Mouse (Mus musculus): ENCODE data around the gene Cyp51. TPM values are rescaled to one million over a fixed set of nuclear protein-coding genes. Genes with fewer than 3 reads are reported as not detected.
"Not testable (repeated sequence)": the region's sequence is repeated elsewhere in the genome, so short reads cannot be mapped to it uniquely, and the experiment has no call there.

Gene Cyp51
- total RNA-seq (2017): 18.8 and 23.5 TPM in 2 replicates

- peak; percentile 96 for ATAC-seq (replicated peaks; ENCODE audit: low read depth, poor library complexity, severe bottlenecking)
Measured at GRCm38 (mm10) chr5:4104341-4105040, at the start of gene Cyp51. TSS of gene Cyp51 (minus strand) at chr5:4104746.

- no peak for ATAC-seq (replicated peaks; ENCODE audit: low read depth, poor library complexity, severe bottlenecking)
Measured at GRCm38 (mm10) chr5:4112570-4113098, 8.1 kb upstream of the Cyp51 start.

GRCm38 (mm10) chr5:4107056-4107455, 2.5 kb upstream of the Cyp51 start:
- ATAC-seq (replicated peaks; ENCODE audit: low read depth, poor library complexity, severe bottlenecking): not testable (repeated sequence)

- no peak for ATAC-seq (replicated peaks; ENCODE audit: low read depth, poor library complexity, severe bottlenecking)
Measured at GRCm38 (mm10) chr5:4105651-4106186, 1.2 kb upstream of the Cyp51 start.

- ATAC-seq (replicated peaks; ENCODE audit: low read depth, poor library complexity, severe bottlenecking): peak; percentile 23
Measured at GRCm38 (mm10) chr5:4103626-4104340, 763 bp downstream of the Cyp51 start.

- ATAC-seq (replicated peaks; ENCODE audit: low read depth, poor library complexity, severe bottlenecking): no peak
Measured at GRCm38 (mm10) chr5:4101770-4102169, 2.8 kb downstream of the Cyp51 start.

- no peak for ATAC-seq (replicated peaks; ENCODE audit: low read depth, poor library complexity, severe bottlenecking)
Measured at GRCm38 (mm10) chr5:4101031-4101430, 3.5 kb downstream of the Cyp51 start.

- no peak for ATAC-seq (replicated peaks; ENCODE audit: low read depth, poor library complexity, severe bottlenecking)
Measured at GRCm38 (mm10) chr5:4094471-4094870, 10.1 kb downstream of the Cyp51 start.

GRCm38 (mm10) chr5:4088190-4088589, 16.4 kb downstream of the Cyp51 start:
- no peak for ATAC-seq (replicated peaks; ENCODE audit: low read depth, poor library complexity, severe bottlenecking)

- ATAC-seq (replicated peaks; ENCODE audit: low read depth, poor library complexity, severe bottlenecking): no peak
Measured at GRCm38 (mm10) chr5:4086309-4086708, 18.2 kb downstream of the Cyp51 start.

GRCm38 (mm10) chr5:4084948-4085347, 19.6 kb downstream of the Cyp51 start:
- ATAC-seq (replicated peaks; ENCODE audit: low read depth, poor library complexity, severe bottlenecking): no peak

- 0 out of 2 replicates have a peak, but pooled peaks have one; percentile 56 for ATAC-seq (replicated peaks; ENCODE audit: low read depth, poor library complexity, severe bottlenecking)
Measured at GRCm38 (mm10) chr5:4081513-4081912, 23.0 kb downstream of the Cyp51 start.

- no peak for ATAC-seq (replicated peaks; ENCODE audit: low read depth, poor library complexity, severe bottlenecking)
Measured at GRCm38 (mm10) chr5:4080861-4081260, 23.7 kb downstream of the Cyp51 start.

GRCm38 (mm10) chr5:4079086-4079485, 25.5 kb downstream of the Cyp51 start:
- no peak for ATAC-seq (replicated peaks; ENCODE audit: low read depth, poor library complexity, severe bottlenecking)

GRCm38 (mm10) chr5:4067203-4067602, 37.3 kb downstream of the Cyp51 start:
- no peak for ATAC-seq (replicated peaks; ENCODE audit: low read depth, poor library complexity, severe bottlenecking)

- no peak for ATAC-seq (replicated peaks; ENCODE audit: low read depth, poor library complexity, severe bottlenecking)
Measured at GRCm38 (mm10) chr5:4066476-4067115, 38.0 kb downstream of the Cyp51 start.

- ATAC-seq (replicated peaks; ENCODE audit: low read depth, poor library complexity, severe bottlenecking): no peak
Measured at GRCm38 (mm10) chr5:4060313-4060712, 44.2 kb downstream of the Cyp51 start.

GRCm38 (mm10) chr5:4040922-4041321, 63.6 kb downstream of the Cyp51 start:
- ATAC-seq (replicated peaks; ENCODE audit: low read depth, poor library complexity, severe bottlenecking): no peak

GRCm38 (mm10) chr5:4040372-4040771, 64.2 kb downstream of the Cyp51 start:
- ATAC-seq (replicated peaks; ENCODE audit: low read depth, poor library complexity, severe bottlenecking): peak; percentile 68; the same call in 1 of the 2 replicates

GRCm38 (mm10) chr5:4039351-4039750, 65.2 kb downstream of the Cyp51 start:
- no peak for ATAC-seq (replicated peaks; ENCODE audit: low read depth, poor library complexity, severe bottlenecking)

Data from common myeloid progenitor, adult 5-6 weeks (primary cell).